Mouse (Mus musculus): ENCODE data around the gene Brox.
A peak's percentile ranks its signal among the peaks of the same experiment; 100 is the strongest.

The Brox gene

GRCm38 (mm10) chr1:183272867-183273818, 23.9 kb downstream of the Brox start:
- peak; percentile 9 for DNase-seq (ENCODE audit: low read depth, low spot score)

GRCm38 (mm10) chr1:183267666-183268065, 29.4 kb downstream of the Brox start:
- DNase-seq (ENCODE audit: low read depth, low spot score): no peak

- no peak for DNase-seq (ENCODE audit: low read depth, low spot score)
Measured at GRCm38 (mm10) chr1:183265921-183266467, 31.1 kb downstream of the Brox start.

GRCm38 (mm10) chr1:183264145-183265008, 32.7 kb downstream of the Brox start:
- DNase-seq (ENCODE audit: low read depth, low spot score): no peak

- DNase-seq (ENCODE audit: low read depth, low spot score): no peak
Measured at GRCm38 (mm10) chr1:183252574-183252973, 44.5 kb downstream of the Brox start.

- no peak for DNase-seq (ENCODE audit: low read depth, low spot score)
Measured at GRCm38 (mm10) chr1:183251818-183252217, 45.3 kb downstream of the Brox start.

- no peak for DNase-seq (ENCODE audit: low read depth, low spot score)
Measured at GRCm38 (mm10) chr1:183250612-183251011, 46.5 kb downstream of the Brox start.

GRCm38 (mm10) chr1:183248144-183248543, 48.9 kb downstream of the Brox start:
- no peak for DNase-seq (ENCODE audit: low read depth, low spot score)

GRCm38 (mm10) chr1:183243293-183243692, 53.8 kb downstream of the Brox start:
- DNase-seq (ENCODE audit: low read depth, low spot score): no peak

- peak; percentile 29 for DNase-seq (ENCODE audit: low read depth, low spot score)
Measured at GRCm38 (mm10) chr1:183237901-183238300, 59.2 kb downstream of the Brox start.

- DNase-seq (ENCODE audit: low read depth, low spot score): no peak
Measured at GRCm38 (mm10) chr1:183236460-183236859, 60.6 kb downstream of the Brox start.

- no peak for DNase-seq (ENCODE audit: low read depth, low spot score)
Measured at GRCm38 (mm10) chr1:183233679-183234174, 63.3 kb downstream of the Brox start.

GRCm38 (mm10) chr1:183232985-183233678, 63.9 kb downstream of the Brox start:
- no peak for DNase-seq (ENCODE audit: low read depth, low spot score)

- no peak for DNase-seq (ENCODE audit: low read depth, low spot score)
Measured at GRCm38 (mm10) chr1:183227469-183227868, 69.6 kb downstream of the Brox start.
